Mouse (Mus musculus) midbrain, postnatal 0 days (tissue): ENCODE results near the gene Heg1. TPM values are rescaled to one million over a fixed set of nuclear protein-coding genes. Genes with fewer than 3 reads are reported as not detected.

Experiments
- ATAC-seq: fragments of 200-750 bp; cut with Nextera tagmentation; 2 replicates; pipeline ENCODE4 v1.8.0; 2017; ENCODE audit warnings: moderate number of reproducible peaks, mild to moderate bottlenecking, moderate TSS enrichment, moderate library complexity; ENCODE audit not compliant: low FRiP score
- DNase-seq: peaks from one replicate; pipeline ENCODE4 v3.0.0-alpha.2; 2015; ENCODE audit warnings: low spot score
- H3K27ac ChIP-seq: fragments of 300-500 bp; sonication (generic); 2 replicates; pipeline ENCODE4 v1.5.1; 2014; ENCODE audit warnings: low read depth, mild to moderate bottlenecking, low read length, mixed read lengths
- H3K27me3 ChIP-seq: fragments of 300-500 bp; sonication (generic); 2 replicates; pipeline ENCODE4 v1.6.1; 2014; ENCODE audit warnings: low read length, control low read depth, mixed read lengths; ENCODE audit not compliant: insufficient read depth
- H3K36me3 ChIP-seq: fragments of 300-500 bp; sonication (generic); 2 replicates; pipeline ENCODE4 v1.6.1; 2014; ENCODE audit warnings: low read length, control low read depth, mixed read lengths; ENCODE audit not compliant: insufficient read depth
- H3K4me1 ChIP-seq: fragments of 300-500 bp; sonication (generic); 2 replicates; pipeline ENCODE4 v1.6.1; 2014; ENCODE audit warnings: mild to moderate bottlenecking, control low read depth, antibody characterized with exemption, low read length, mixed read lengths; ENCODE audit not compliant: insufficient read depth
- H3K4me2 ChIP-seq: fragments of 300-500 bp; sonication (generic); 2 replicates; pipeline ENCODE4 v1.6.1; 2014; ENCODE audit warnings: low read depth, mild to moderate bottlenecking, low read length, mixed read lengths; ENCODE audit not compliant: poor library complexity, severe bottlenecking
- H3K4me3 ChIP-seq: fragments of 300-500 bp; sonication (generic); 2 replicates; pipeline ENCODE4 v1.5.1; 2014; ENCODE audit warnings: low read depth, mild to moderate bottlenecking, low read length, moderate library complexity
- H3K9ac ChIP-seq: fragments of 300-500 bp; sonication (generic); replicated peaks from 2 replicates; pipeline ENCODE4 v1.6.1; 2014; ENCODE audit warnings: mild to moderate bottlenecking, low read length, moderate library complexity, mixed read lengths; ENCODE audit not compliant: poor library complexity, severe bottlenecking
- H3K9me3 ChIP-seq: fragments of 300-500 bp; sonication (generic); 2 replicates; pipeline ENCODE4 v1.6.1; 2016; ENCODE audit warnings: low read length, control low read depth
- CTCF ChIP-seq: IDR thresholded peaks from 2 replicates; pipeline ENCODE4 v1.5.1; 2016; ENCODE audit warnings: antibody characterized with exemption, mild to moderate bottlenecking
- WGBS: fragments of 180-500 bp; shearing (Covaris S2); extraction: QIAGEN DNeasy Blood & Tissue Kit; methylation state at CpG from one replicate; pipeline ENCODE4 v1.1.7; 2014; 5-methylcytosine and 5-hydroxymethylcytosine counted together
- polyA plus RNA-seq: library from polyadenylated mRNA; unstranded; fragments of >200 nt; fragmentation: Nextera tagmentation; extraction: Ambion mirVana; gene quantifications from 2 replicates; pipeline ENCODE4 v1.2.1, GENCODE M21; 2015
- total RNA-seq: library from RNA; depleted of rRNA; stranded (reverse); fragments of >200 nt; gene quantifications from 2 replicates; pipeline ENCODE4 v1.2.3, GENCODE M21; 2014

Gene Heg1
- total and polyA plus RNA-seq, 2 experiments from 2014 or later = 7.2 to 19.5 TPM

- DNase-seq = no peak
- 91% methylated on average over 1 of the region's 1 CpGs for WGBS
These were observed 100.4 kb downstream of the Heg1 start for GRCm38 (mm10) chr16:33784547-33784946.

GRCm38 (mm10) chr16:33785092-33785704, 101.0 kb downstream of the Heg1 start:
- no peak overlapping the region for H3K9ac ChIP-seq
- H3K4me1 ChIP-seq = no peaks in the 10 kb centered on the region
- 77% methylated on average over 8 of the region's 8 CpGs for WGBS
- no peak for TF ChIP-seq CTCF
- H3K9me3 ChIP-seq = no peaks in the 10 kb centered on the region
- no peak overlapping the region for H3K27ac ChIP-seq
- H3K27me3 ChIP-seq = no peaks in the 10 kb centered on the region
- no peak for DNase-seq
- no peak overlapping the region for H3K4me3 ChIP-seq
- H3K4me2 ChIP-seq = no peak overlapping the region
- H3K36me3 ChIP-seq = no peaks in the 10 kb centered on the region
- ATAC-seq = no peak

More at GRCm38 (mm10) chr16:33784547-33784946, 100.4 kb downstream of the Heg1 start:
- Histone ChIP-seq H3K4me3 (no peak overlapping the region), H3K4me1 (no peaks in the 10 kb centered on the region), H3K9me3 (no peaks in the 10 kb centered on the region), H3K4me2 (no peak overlapping the region), H3K27ac (no peak overlapping the region), H3K36me3 (no peaks in the 10 kb centered on the region), H3K27me3 (no peaks in the 10 kb centered on the region), H3K9ac (no peak overlapping the region)
- TF ChIP-seq CTCF = no peak
- no peak for ATAC-seq

- Histone ChIP-seq H3K36me3 (no peaks in the 10 kb centered on the region), H3K27me3 (no peaks in the 10 kb centered on the region), H3K27ac (no peak overlapping the region), H3K4me3 (no peak overlapping the region), H3K9ac (no peak overlapping the region), H3K9me3 (no peaks in the 10 kb centered on the region), H3K4me2 (no peak overlapping the region), H3K4me1 (no peaks in the 10 kb centered on the region)
- no peak for DNase-seq
- no peak for ATAC-seq
- 79% methylated on average over 7 of the region's 7 CpGs for WGBS
- TF ChIP-seq CTCF = no peak
These were observed 102.7 kb downstream of the Heg1 start for GRCm38 (mm10) chr16:33786657-33787390.

- 90% methylated on average over 10 of the region's 10 CpGs for WGBS
- DNase-seq (no peak), ATAC-seq (no peak)
These were observed 109.9 kb downstream of the Heg1 start, which contains the start of gene Muc13 for GRCm38 (mm10) chr16:33793846-33794791. TSS of gene Muc13 (plus strand) at chr16:33794037.

GRCm38 (mm10) chr16:33795106-33795505, 110.9 kb downstream of the Heg1 start:
- H3K27ac ChIP-seq = no peak overlapping the region
- ATAC-seq (no peak), DNase-seq (no peak)
- no peak overlapping the region for H3K4me3 ChIP-seq
- no peaks in the 10 kb centered on the region for H3K4me1 ChIP-seq
- no peaks in the 10 kb centered on the region for H3K9me3 ChIP-seq
- no peak overlapping the region for H3K9ac ChIP-seq
- no peak for TF ChIP-seq CTCF
- no peaks in the 10 kb centered on the region for H3K36me3 ChIP-seq
- H3K27me3 ChIP-seq = no peaks in the 10 kb centered on the region
- 87% methylated on average over 4 of the region's 4 CpGs for WGBS
- no peak overlapping the region for H3K4me2 ChIP-seq

More at GRCm38 (mm10) chr16:33793846-33794791, 109.9 kb downstream of the Heg1 start, which contains the start of gene Muc13:
- Histone ChIP-seq H3K4me2 (no peak within 1 kb of the TSS), H3K4me3 (no peak within 1 kb of the TSS), H3K27ac (no peak within 1 kb of the TSS), H3K4me1 (no peaks in the 10 kb centered on the region), H3K36me3 (no peaks in the 10 kb centered on the region), H3K9me3 (no peaks in the 10 kb centered on the region), H3K27me3 (no peaks in the 10 kb centered on the region), H3K9ac (no peak within 1 kb of the TSS)
- no peak for TF ChIP-seq CTCF
